Mouse (Mus musculus): ENCODE measurements around the gene Tgfbr3l. TPM values are rescaled to one million over a fixed set of nuclear protein-coding genes. Genes with fewer than 3 reads are reported as not detected.

Tgfbr3l gene
- polyA plus RNA-seq, 1 experiment from 2014 or later: 4.7 TPM

GRCm38 (mm10) chr8:4229784-4230183 lies 18.2 kb upstream of the Tgfbr3l start:
- Histone ChIP-seq H3K9ac (ENCODE audit: low read depth, low read length) (no peak overlapping the region), H3K4me3 (ENCODE audit: low read length) (no peak overlapping the region), H3K9me3 (ENCODE audit: control insufficient read depth, low read length) (no peaks in the 10 kb centered on the region), H3K36me3 (ENCODE audit: control insufficient read depth, insufficient read depth, low read length) (no peaks in the 10 kb centered on the region), H3K4me2 (replicated peaks; ENCODE audit: low read depth, low read length) (no peak overlapping the region), H3K27me3 (ENCODE audit: control insufficient read depth, insufficient read depth, low read length) (no peaks in the 10 kb centered on the region; the same call in none of the 2 replicates), H3K27ac (ENCODE audit: low read depth, low read length) (no peak overlapping the region), H3K4me1 (ENCODE audit: control insufficient read depth, insufficient read depth, low read length) (0 out of 2 replicates have a peak, but pooled peaks cover 3% of the 10 kb centered on the region)
- 78% methylated on average over 5 of the region's 5 CpGs for WGBS
- ATAC-seq (ENCODE audit: low FRiP score, low TSS enrichment): no peak

GRCm38 (mm10) chr8:4230612-4231351 lies 17.2 kb upstream of the Tgfbr3l start:
- Histone ChIP-seq H3K4me3 (ENCODE audit: low read length) (no peak overlapping the region), H3K4me1 (ENCODE audit: control insufficient read depth, insufficient read depth, low read length) (0 out of 2 replicates have a peak, but pooled peaks cover 3% of the 10 kb centered on the region), H3K9me3 (ENCODE audit: control insufficient read depth, low read length) (no peaks in the 10 kb centered on the region), H3K36me3 (ENCODE audit: control insufficient read depth, insufficient read depth, low read length) (no peaks in the 10 kb centered on the region), H3K27ac (ENCODE audit: low read depth, low read length) (no peak overlapping the region), H3K4me2 (replicated peaks; ENCODE audit: low read depth, low read length) (no peak overlapping the region), H3K9ac (ENCODE audit: low read depth, low read length) (no peak overlapping the region), H3K27me3 (ENCODE audit: control insufficient read depth, insufficient read depth, low read length) (no peaks in the 10 kb centered on the region; the same call in none of the 2 replicates)
- 53% methylated on average over 10 of the region's 10 CpGs for WGBS
- ATAC-seq (ENCODE audit: low FRiP score, low TSS enrichment): no peak

- ATAC-seq (ENCODE audit: low FRiP score, low TSS enrichment): no peak; the same call in none of the 2 replicates
- Histone ChIP-seq H3K36me3 (ENCODE audit: control insufficient read depth, insufficient read depth, low read length) (peaks cover 21% of the 10 kb centered on the region), H3K4me3 (ENCODE audit: low read length) (peak overlapping the region; percentile 83), H3K9me3 (ENCODE audit: control insufficient read depth, low read length) (no peaks in the 10 kb centered on the region), H3K9ac (ENCODE audit: low read depth, low read length) (peak overlapping the region; percentile 65), H3K4me1 (ENCODE audit: control insufficient read depth, insufficient read depth, low read length) (peaks cover 11% of the 10 kb centered on the region), H3K4me2 (replicated peaks; ENCODE audit: low read depth, low read length) (peak overlapping the region; percentile 53), H3K27ac (ENCODE audit: low read depth, low read length) (peak overlapping the region; percentile 93), H3K27me3 (ENCODE audit: control insufficient read depth, insufficient read depth, low read length) (no peaks in the 10 kb centered on the region)
- WGBS: 23% methylated on average over 15 of the region's 15 CpGs
Measured at GRCm38 (mm10) chr8:4237814-4238433, 10.1 kb upstream of the Tgfbr3l start.

- Histone ChIP-seq H3K27me3 (ENCODE audit: control insufficient read depth, insufficient read depth, low read length) (no peaks in the 10 kb centered on the region), H3K4me1 (ENCODE audit: control insufficient read depth, insufficient read depth, low read length) (peaks cover 11% of the 10 kb centered on the region), H3K36me3 (ENCODE audit: control insufficient read depth, insufficient read depth, low read length) (peaks cover 27% of the 10 kb centered on the region), H3K9ac (ENCODE audit: low read depth, low read length) (peak within 1 kb of the TSS; percentile 81), H3K27ac (ENCODE audit: low read depth, low read length) (peak within 1 kb of the TSS; percentile 93), H3K4me3 (ENCODE audit: low read length) (peak within 1 kb of the TSS; percentile 83), H3K4me2 (replicated peaks; ENCODE audit: low read depth, low read length) (peak within 1 kb of the TSS; percentile 77), H3K9me3 (ENCODE audit: control insufficient read depth, low read length) (no peaks in the 10 kb centered on the region)
- peak; percentile 96 for ATAC-seq (ENCODE audit: low FRiP score, low TSS enrichment)
- under 1% methylated on average over 61 of the region's 71 CpGs for WGBS
Measured at GRCm38 (mm10) chr8:4238434-4239192, 9.4 kb upstream of the Tgfbr3l start, which contains the start of the genes Map2k7 and Gm49320. TSS of gene Map2k7 (plus strand) at chr8:4238740. TSS of gene Gm49320 (plus strand) at chr8:4238865.

GRCm38 (mm10) chr8:4239193-4239890 lies 8.7 kb upstream of the Tgfbr3l start:
- Histone ChIP-seq H3K36me3 (ENCODE audit: control insufficient read depth, insufficient read depth, low read length) (peaks cover 35% of the 10 kb centered on the region), H3K9ac (ENCODE audit: low read depth, low read length) (peak overlapping the region; percentile 81), H3K4me1 (ENCODE audit: control insufficient read depth, insufficient read depth, low read length) (peaks cover 11% of the 10 kb centered on the region), H3K4me2 (replicated peaks; ENCODE audit: low read depth, low read length) (peak overlapping the region; percentile 77), H3K27me3 (ENCODE audit: control insufficient read depth, insufficient read depth, low read length) (no peaks in the 10 kb centered on the region), H3K4me3 (ENCODE audit: low read length) (peak overlapping the region; percentile 83), H3K9me3 (ENCODE audit: control insufficient read depth, low read length) (no peaks in the 10 kb centered on the region), H3K27ac (ENCODE audit: low read depth, low read length) (peak overlapping the region; percentile 86)
- peak; percentile 5; the same call in 1 of the 2 replicates for ATAC-seq (ENCODE audit: low FRiP score, low TSS enrichment)
- 11% methylated on average over 19 of the region's 19 CpGs for WGBS

- no peak for ATAC-seq (ENCODE audit: low FRiP score, low TSS enrichment)
- H3K36me3 ChIP-seq (ENCODE audit: control insufficient read depth, insufficient read depth, low read length): peaks cover 77% of the 10 kb centered on the region
- H3K27ac ChIP-seq (ENCODE audit: low read depth, low read length): no peak overlapping the region
- no peak overlapping the region for H3K9ac ChIP-seq (ENCODE audit: low read depth, low read length)
- no peaks in the 10 kb centered on the region for H3K9me3 ChIP-seq (ENCODE audit: control insufficient read depth, low read length)
- peaks cover 3% of the 10 kb centered on the region for H3K4me1 ChIP-seq (ENCODE audit: control insufficient read depth, insufficient read depth, low read length)
- no peaks in the 10 kb centered on the region for H3K27me3 ChIP-seq (ENCODE audit: control insufficient read depth, insufficient read depth, low read length)
- H3K4me2 ChIP-seq (replicated peaks; ENCODE audit: low read depth, low read length): no peak overlapping the region
- WGBS: 93% methylated on average over 5 of the region's 5 CpGs
- no peak overlapping the region for H3K4me3 ChIP-seq (ENCODE audit: low read length)
Measured at GRCm38 (mm10) chr8:4245061-4245460, 3.0 kb upstream of the Tgfbr3l start.

GRCm38 (mm10) chr8:4245737-4246136 lies 2.3 kb upstream of the Tgfbr3l start:
- H3K27me3 ChIP-seq (ENCODE audit: control insufficient read depth, insufficient read depth, low read length): no peaks in the 10 kb centered on the region
- no peak overlapping the region for H3K4me2 ChIP-seq (replicated peaks; ENCODE audit: low read depth, low read length)
- no peaks in the 10 kb centered on the region; the same call in 1 of the 2 replicates for H3K4me1 ChIP-seq (ENCODE audit: control insufficient read depth, insufficient read depth, low read length)
- no peak overlapping the region for H3K27ac ChIP-seq (ENCODE audit: low read depth, low read length)
- 85% methylated on average over 13 of the region's 13 CpGs for WGBS
- H3K4me3 ChIP-seq (ENCODE audit: low read length): no peak overlapping the region
- ATAC-seq (ENCODE audit: low FRiP score, low TSS enrichment): no peak
- H3K9me3 ChIP-seq (ENCODE audit: control insufficient read depth, low read length): no peaks in the 10 kb centered on the region
- no peak overlapping the region for H3K9ac ChIP-seq (ENCODE audit: low read depth, low read length)
- peaks cover 77% of the 10 kb centered on the region for H3K36me3 ChIP-seq (ENCODE audit: control insufficient read depth, insufficient read depth, low read length)

GRCm38 (mm10) chr8:4247241-4247640 lies 773 bp upstream of the Tgfbr3l start:
- no peaks in the 10 kb centered on the region for H3K27me3 ChIP-seq (ENCODE audit: control insufficient read depth, insufficient read depth, low read length)
- no peaks in the 10 kb centered on the region for H3K9me3 ChIP-seq (ENCODE audit: control insufficient read depth, low read length)
- 91% methylated on average over 8 of the region's 8 CpGs for WGBS
- H3K4me2 ChIP-seq (replicated peaks; ENCODE audit: low read depth, low read length): no peak overlapping the region
- no peak overlapping the region for H3K27ac ChIP-seq (ENCODE audit: low read depth, low read length)
- H3K4me3 ChIP-seq (ENCODE audit: low read length): no peak overlapping the region
- no peak overlapping the region for H3K9ac ChIP-seq (ENCODE audit: low read depth, low read length)
- no peak for ATAC-seq (ENCODE audit: low FRiP score, low TSS enrichment)
- H3K36me3 ChIP-seq (ENCODE audit: control insufficient read depth, insufficient read depth, low read length): peaks cover 63% of the 10 kb centered on the region
- no peaks in the 10 kb centered on the region; the same call in 1 of the 2 replicates for H3K4me1 ChIP-seq (ENCODE audit: control insufficient read depth, insufficient read depth, low read length)

Measured in kidney, embryonic 14.5 days (tissue).